Mouse (Mus musculus) ovary, postnatal 36 days (tissue): ENCODE results near the gene Rnase1.
"Not testable (repeated sequence)": the region's sequence is repeated elsewhere in the genome, so short reads cannot be mapped to it uniquely, and the experiment has no call there.

Experiments
- DNase-seq: peaks from one replicate; pipeline ENCODE4 v3.0.0; 2022; ENCODE audit warnings: low spot score, mixed read lengths

Rnase1 gene

DNA sequence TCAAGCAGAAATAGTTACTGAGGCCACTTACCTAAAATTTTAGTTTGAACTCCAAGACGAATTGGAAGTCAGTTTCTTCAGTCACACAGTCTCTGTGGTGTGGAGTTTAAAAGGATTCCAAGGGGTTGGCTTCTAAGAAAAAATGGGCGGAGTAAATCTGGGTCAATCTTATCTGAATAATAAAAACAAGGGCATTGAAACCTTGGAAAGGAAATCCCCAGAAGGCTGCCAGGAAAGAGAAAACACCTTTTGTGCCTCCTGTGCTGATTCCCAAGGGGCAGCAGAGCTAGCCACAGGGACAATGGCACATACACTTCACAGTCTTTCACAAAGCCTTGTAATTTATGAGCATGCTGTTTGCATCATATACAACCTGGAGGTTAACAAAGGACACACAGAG is at the start of gene Rnase1:
TSS of gene Rnase1 (minus strand) at position 101 of the 400 bp plus-strand sequence.
- no peak for DNase-seq

DNA sequence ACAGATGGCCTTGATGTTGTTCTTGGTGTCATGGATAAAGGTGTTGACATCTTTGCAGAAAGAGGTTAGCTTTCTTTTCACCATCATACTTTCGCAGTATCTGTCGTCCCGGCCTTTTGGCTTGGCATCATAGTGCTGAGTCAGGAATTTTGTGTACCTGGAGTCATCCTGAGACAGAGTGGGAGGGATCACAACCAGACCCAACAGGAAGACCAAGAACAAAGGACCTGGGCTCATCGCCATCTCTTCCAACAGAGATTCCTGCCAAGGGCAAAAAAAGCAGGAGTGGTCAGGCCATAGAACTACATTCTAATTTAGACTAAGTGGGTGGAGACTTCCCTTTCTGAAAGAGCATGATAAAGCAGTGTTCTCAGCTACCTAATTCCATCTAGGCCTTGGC is 49.1 kb upstream of the Rnase1 start:
- DNase-seq: no peak

DNA sequence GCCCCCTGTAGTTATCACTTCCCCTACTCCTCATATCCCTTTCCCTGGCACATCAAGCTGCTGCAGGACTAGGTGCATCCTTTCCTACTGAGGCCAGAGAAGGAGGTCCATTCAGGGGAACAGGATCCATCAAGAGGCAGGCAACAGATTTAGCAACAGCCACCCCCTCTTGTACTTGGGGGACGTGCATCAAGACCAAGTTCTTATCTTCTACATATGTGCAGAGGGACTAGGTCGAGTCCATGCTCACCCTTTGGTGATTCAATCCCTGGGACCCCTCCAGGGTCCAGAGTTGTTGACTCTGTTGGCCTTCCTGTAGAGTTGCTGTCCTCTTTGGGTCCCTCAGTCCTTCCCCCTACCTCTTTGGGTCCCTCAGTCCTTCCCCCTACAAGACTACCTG is 34.5 kb upstream of the Rnase1 start:
- not testable (repeated sequence) for DNase-seq

DNA sequence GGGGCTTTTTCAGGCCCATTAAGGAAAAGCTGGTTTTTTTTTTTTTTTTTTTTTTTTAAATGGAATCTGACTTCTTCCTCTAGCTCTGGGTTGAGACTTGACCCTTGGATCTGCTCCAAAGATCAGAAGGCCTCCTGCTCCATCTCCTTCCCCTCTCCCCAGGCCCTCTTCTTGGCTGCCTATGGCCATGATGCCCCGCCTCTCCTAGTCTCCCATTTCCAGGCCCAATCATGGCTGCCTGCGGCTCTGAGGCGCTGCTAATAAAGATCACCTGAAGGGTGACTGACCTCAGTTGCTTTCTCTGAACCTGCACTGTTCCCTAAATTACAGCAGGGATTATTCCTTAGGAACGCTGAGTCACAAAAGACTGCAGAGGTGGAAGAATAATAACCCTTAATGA is 27.3 kb upstream of the Rnase1 start:
- no peak for DNase-seq

DNA sequence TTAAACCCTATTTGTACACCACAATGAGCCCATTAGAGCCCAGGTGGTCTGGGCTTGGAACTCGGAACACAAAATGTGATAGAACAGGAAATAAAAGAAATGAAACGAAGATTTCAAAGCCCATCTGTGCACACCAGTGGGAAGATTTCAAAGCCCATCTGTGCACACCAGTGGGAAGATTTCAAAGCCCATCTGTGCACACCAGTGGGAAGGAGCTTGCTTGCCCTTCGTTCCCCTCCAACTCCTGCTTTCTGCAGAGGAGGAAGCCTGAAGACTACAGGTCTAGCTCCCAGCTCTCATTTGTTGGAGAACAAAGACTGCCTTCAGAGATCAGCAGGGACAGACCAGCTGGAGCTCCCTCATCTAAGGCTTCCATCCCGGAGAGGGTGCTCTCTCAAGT is 26.4 kb upstream of the Rnase1 start:
- not testable (repeated sequence) for DNase-seq

DNA sequence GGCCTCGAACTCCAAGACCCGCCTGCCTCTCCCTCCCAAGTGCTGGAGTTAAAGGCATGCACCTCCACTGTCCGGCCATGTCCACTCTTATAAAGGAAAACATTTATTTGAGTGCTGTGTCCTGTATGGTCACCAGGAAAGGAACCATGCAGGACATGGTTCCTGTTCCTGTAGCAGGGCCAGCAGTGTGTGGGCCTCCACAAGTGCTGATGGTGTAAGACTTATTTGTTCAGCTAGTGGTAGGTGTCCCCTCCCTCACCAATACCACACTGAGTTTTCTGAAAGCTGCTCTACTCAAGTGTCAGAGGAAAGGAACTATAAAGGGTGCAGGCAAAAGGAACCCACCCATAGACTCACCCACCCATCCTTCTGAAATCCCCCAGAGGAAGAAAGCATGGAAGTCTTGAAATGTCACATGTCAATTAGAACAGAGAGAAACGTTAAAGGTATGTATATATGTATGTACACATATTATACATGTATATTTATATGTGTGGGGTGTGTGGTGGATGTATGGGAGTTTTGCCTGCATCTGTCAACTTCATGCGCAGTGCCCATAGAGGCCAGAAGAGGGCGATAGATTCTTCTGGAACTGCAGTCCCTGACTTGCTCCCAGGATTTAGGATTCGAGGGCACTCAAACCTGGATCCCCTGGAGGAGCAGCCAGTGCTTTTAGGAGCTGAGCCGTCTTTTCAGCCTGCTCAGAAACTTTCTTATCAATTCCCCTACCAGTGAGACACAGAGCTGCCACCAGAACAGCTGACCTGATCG is 25.7 kb upstream of the Rnase1 start:
- peak; percentile 21 for DNase-seq

DNA sequence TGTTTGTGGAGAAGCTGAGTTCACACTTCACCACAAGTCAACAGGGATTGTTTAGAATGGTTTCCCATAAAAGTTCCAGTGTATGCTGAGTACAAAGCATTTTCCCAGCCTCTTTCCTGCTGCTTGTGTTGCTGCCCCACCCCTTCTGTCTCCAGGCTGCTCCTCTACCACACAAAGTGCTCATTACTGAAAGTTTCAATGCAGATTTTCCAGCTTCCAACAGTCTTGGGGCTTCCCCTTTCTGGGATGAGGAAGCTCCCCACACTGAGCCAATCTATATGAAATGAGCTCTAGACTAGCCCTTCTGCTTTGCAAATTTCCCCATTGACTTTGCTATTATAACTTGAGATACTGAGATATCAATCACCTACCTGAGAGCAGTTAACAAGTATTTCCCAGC is 19.5 kb upstream of the Rnase1 start:
- DNase-seq: no peak

DNA sequence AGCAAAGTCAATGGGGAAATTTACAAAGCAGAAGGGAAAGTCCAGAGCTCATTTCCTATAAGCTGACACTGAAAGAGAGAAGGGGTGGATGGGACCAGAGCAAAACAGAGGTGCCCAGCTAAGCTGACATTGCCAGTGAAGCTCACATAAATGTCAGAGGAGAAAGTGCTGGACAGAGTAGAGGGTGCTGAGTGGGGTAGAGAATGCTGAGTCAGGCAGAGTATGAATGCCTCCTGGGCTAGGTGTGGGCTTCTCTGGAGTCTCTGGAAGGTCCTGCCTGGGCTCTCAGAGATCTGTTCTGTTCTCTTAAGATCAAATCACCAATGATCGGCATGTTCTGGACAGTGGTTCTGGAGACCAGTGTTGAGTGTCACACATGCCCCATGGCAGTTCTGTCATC is 18.9 kb upstream of the Rnase1 start:
- no peak for DNase-seq

DNA sequence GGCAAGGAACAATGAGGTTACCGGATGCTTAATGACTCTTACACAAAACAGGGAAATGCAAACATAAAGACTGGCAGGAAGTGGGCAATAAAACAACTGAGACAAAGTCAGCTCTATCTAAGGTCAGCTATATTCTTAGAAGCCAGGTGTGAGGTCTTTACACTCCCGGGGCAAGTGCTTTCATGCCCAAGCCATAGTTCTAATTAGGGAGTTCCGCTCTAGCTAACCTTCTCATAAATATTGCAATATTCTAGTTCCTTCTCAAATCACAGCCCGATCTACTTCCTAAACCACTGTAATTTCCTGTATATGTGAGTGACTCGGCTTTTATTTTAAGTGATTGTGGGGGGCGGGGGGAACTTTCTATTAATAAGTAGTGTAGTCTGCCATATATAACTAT is 16.7 kb upstream of the Rnase1 start:
- DNase-seq: not testable (repeated sequence)

DNA sequence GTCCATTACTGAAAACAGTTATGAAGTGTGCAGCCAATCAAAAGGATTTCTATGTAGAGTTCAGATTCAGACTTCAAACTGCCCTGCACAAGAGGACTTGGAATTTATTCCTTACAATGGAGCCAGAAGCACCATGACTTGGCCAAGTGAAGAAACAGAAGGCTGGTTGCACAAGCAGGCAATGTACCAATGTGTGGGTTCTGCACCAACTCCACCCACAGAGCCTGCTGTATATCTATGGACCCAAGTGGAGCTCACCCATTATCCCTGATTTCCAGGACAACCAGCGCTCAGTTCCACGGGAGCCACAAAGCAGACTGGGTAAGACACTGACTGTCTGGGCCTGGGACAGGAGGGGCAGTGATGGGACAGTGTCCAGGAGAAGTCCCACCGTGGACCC is 15.4 kb upstream of the Rnase1 start, which contains the start of gene Rnase2b:
TSS of gene Rnase2b (plus strand) at position 285 of the 400 bp plus-strand sequence.
- not testable (repeated sequence) for DNase-seq

DNA sequence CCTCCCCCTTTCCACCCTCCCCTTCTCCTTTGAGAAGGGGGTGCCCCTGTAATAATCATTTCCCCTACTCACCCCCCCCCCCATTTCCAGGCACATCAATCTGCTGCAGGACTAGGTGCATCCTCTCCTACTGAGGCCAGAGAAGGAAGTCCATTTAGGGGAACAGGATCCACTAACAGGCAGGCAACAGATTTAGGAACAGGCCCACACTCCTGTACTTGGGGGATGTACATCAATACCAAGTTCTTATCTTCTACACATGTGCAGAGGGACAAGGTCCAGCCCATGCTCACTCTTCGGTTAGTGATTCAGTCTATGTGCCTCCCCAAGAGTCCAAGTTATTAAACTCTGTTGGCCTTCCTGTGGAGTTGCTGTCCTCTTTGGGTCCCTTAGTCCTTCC is 10.5 kb upstream of the Rnase1 start:
- DNase-seq: no peak

DNA sequence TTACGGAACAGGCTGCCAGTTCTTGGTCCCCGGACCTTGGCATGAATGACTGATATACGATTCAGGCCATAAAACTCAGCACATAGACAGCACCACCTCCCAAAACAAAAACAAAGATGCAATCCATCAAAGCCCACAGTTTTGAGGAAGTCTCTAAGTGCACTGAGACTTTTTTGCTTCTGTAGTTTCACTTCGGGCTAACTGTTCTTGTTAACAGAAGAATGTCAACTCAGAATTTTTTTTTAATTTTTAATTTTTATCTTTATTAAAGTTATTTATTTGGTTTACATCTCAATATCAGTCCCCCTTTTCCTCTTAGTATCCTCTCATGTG is 10.1 kb upstream of the Rnase1 start:
- no peak for DNase-seq

DNA sequence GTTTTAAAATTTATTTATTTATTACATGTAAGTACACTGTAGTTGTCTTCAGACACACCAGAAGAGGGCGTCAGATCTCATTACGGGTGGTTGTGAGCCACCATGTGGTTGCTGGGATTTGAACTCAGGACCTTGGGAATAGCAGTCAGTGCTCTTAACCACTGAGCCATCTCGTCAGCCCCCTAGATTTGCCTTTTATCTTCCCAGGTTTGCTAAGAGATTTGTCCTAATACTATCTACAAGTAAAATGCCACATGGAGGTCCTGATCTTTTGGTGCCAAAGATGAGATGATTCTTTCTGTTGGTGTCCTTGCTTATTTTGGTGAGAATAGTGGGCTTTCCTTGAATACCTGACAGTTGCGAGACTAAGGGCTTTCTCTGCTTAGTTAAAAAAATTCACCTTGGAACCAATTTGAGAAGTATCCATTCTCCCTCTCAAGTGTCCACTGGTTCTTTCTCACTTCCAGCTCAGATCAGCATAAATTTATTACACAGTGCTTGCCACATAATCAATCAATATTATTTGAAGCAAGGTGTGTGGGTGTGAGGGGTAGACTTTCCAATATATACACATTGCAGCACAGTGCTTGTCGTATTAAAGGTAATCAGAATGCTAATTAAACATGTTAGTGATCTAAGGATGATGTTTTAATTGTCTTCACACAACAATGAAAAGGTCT is 9.6 kb upstream of the Rnase1 start:
- DNase-seq: no peak

DNA sequence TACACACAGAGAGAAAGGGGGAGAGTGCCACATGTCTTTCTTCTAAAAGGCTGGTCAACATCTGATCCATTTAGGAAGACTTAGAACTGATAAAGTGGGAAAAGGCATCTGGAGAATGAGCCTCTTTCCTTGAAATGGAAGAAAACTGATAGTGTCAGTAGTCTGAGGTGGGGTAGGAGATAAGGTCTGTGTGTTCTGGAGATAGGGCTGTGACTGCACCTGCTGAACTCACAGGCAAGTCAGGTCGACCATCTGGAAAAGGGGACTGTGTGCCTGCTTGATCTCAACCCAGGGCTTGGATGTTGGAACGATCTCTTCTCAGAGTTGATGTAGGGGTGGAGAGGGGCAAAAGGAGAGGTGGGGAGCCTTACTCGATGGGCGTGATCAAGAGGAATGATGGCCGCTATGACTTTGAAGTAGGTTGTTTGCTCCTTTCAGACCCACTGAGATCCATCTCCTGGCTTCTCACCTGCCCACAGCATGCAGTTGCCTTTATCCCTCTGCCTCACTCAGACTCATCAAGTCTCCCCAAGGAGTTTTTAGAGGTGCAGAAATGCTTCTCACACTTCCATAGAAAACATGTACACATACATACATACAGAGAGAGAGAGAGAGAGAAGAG is 5.8 kb upstream of the Rnase1 start:
- DNase-seq: no peak

DNA sequence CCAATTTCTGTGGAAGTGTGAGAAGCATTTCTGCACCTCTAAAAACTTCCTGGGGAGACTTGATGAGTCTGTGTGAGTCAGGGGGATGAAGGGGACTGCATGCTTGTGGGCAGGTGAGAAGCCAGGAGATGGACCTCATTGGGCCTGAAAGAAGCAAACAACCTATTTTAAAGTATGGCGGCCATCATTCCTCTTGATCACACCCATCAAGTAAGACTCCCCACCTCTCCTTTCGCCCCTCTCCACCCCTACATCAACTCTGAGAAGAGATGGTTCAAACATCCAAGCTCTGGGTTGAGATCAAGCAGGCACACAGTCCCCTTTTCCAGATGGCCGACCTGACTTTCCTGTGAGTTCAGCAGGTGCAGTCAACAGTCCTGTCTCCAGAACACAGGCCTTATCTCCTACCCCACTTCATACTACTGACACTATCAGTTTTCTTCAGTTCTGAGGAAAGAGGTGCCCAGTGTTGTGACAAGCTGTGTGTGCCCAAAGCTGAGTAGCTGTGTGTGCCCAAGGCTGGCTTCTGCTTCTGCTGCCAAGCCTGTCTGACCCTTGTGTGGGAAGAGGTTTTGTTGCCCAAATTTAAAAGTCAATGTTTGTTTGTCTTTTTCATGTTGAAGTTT is 3.7 kb upstream of the Rnase1 start:
- no peak for DNase-seq

DNA sequence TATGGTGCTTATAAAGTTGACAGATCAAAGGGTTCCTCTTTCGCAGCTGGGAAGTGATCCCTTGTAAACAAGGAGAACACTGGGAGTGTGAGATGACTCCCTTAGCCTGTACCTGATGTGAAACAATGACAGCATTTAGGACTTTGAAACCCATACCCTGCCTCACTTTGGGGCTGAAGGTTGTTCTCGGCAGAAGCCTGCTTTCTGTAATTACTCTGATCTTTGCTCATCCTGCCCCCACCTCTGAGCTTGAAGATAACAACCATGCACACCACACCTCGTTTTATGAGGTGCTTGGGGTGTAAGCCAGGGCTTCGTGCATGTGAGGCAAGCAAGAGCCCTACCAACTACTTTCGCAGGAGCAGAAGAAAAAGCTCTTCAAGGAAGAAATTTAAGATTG is 2.6 kb upstream of the Rnase1 start:
- no peak for DNase-seq

DNA sequence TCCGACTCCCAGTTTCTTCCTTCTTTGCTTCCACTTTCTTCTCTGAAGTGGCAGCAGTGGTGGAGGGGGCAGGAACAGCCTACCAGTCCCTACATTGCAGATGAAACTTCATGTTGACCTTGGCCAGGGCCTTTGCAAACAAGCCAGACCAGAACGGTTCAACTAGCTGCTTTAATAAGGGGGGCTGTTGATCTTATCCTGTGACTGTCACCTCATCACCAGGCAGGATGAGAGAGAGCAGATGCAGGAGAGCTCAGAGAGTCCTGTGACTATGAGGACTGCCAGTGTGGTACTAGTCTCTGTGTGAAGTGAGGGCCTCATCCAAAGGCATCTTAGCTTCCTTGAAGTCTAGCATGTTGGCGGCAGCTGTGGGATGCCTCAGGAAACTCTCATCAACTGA is 1.4 kb upstream of the Rnase1 start:
- no peak for DNase-seq

DNA sequence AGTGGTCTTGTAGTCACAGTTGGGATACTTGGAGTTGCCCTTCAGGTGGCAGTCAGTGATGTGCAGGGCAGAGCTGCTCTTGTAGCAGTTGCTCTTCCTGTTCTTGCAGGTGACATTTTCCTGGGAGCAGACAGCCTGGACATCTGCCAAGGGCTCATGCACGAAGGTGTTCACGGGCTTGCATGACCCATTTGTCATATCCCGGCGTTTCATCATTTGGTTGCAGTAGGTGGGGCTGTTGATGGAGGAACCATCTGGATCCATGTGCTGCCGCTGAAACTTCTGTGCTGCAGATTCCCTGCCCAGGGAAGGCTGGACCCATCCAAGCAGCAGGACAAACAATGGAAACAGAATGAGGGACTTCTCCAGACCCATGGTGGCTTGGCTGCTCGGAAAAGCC is 1.1 kb downstream of the Rnase1 start:
- no peak for DNase-seq

DNA sequence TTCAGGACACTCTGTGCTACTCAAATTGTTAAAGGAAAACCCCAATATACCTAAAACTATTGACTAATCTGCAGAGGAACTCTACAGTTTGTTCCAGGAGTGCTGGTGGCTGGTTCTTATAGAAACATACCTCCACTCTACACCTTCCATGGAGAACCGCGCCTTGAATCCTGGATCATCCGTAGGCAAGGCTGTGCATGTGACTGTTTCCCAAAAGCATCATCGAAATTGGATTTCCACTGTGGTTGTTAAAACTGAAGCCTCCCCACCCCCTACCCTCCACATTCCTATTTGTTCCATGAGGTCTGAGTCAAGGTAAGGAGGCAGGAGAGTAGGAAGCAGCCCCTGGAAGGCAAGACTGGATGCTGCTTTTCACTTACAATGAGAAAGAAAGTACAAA is 2.1 kb downstream of the Rnase1 start:
- DNase-seq: no peak

DNA sequence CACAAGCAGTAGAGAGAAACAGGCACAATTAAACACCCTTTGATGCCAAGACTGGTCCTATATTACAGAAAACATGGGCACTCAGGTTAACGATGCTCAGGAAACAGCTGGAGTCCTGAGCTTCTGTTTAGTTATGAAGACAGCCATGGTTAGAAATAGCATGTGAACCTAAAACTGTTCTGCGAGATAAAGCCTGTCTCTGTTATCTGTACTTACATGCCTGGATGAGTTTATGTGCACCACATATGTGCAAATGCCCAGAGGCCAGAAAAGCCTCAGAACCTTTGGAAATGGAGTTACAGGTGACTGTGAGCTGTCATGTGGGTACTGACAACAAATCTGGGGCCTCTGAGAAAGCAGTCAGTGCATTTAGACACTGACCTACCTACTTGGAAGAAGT is 2.6 kb downstream of the Rnase1 start:
- DNase-seq: no peak

DNA sequence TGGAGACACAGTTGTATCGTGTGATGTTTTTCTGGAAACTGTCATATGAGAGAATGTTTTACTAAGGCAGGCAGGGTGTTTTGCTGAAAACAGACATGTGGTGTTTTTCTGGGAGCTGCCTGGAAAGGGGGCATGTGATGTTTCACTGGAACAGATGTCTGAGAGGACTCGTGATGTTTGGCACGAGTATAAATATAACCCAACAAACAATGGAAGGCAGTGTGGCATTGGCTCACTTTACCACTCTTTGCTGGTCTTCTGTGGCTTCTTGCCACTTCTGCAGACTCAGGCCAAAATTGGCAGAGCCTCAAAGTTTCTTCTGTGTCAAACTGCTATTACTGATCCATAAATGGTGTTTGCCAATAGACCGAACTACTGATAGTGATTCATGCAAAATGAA is 3.3 kb downstream of the Rnase1 start:
- no peak for DNase-seq

DNA sequence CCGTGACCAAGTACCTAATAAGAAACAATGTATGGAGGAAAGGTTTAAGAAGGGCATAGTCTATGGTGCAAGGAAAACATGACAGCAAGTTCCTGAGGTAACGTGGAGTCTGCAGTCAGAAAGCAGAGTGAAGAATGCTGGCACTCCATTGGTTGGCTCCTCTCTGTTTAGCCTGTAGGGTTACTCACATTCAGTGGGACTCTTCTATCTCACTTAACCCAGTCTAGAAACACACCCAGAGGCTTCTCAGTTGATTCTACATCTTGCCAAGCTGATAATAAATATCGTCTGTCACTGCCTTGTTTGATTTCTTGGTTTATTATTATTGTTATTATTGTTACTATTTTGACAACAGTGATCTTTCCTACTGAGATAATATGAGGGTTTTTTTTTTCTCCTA is 4.0 kb downstream of the Rnase1 start:
- DNase-seq: no peak

DNA sequence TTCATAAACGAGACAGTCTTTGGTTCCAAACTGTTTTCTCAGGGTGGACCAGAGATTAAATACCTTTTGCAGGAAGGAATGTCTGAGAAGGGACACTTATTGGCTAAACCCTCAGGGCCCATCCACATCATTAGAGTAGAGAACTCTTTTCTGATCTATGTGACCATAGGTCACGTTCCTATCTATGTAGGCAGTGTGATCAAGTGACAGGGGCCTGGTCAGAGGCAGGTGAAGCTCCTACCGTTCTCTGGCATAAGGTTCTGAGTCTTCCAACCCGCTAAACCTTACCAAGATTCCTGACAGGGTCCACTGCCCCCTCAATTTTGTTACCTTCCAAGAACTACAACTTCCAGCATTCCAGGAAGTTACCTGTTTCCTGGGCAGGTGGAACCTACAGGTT is 4.5 kb downstream of the Rnase1 start:
- no peak for DNase-seq
